Mouse (Mus musculus) liver, embryonic 14.5 days (tissue): ENCODE measurements at regions not wholly inside any gene's neighbourhood (a gene's known extent, or its start where the extent isn't known, plus 50 kb on each side); places are given as distances from the start of the nearest gene placed in this dataset.

Source experiments
- ATAC-seq: fragments of 200-750 bp; cut with Nextera tagmentation; 2 replicates; pipeline ENCODE4 v1.8.0; 2017; ENCODE audit warnings: moderate number of reproducible peaks, mild to moderate bottlenecking, moderate library complexity; ENCODE audit not compliant: insufficient read depth
- DNase-seq, 3 experiments: peaks; one replicate each; pipeline ENCODE4 v3.0.0-alpha.2; 2012 to 2013; ENCODE audit warnings: low read depth in 3 of 3, low spot score in 3 of 3
- H3K27ac ChIP-seq: fragments of 300-500 bp; sonication (generic); 2 replicates; pipeline ENCODE4 v1.5.1; 2014; ENCODE audit warnings: moderate library complexity, mild to moderate bottlenecking, control low read depth, inconsistent platforms
- H3K27me3 ChIP-seq: fragments of 300-500 bp; sonication (generic); 2 replicates; pipeline ENCODE4 v1.6.1; 2014; ENCODE audit warnings: mild to moderate bottlenecking, low read length, moderate library complexity; ENCODE audit not compliant: control insufficient read depth, insufficient read depth
- H3K36me3 ChIP-seq: fragments of 300-500 bp; sonication (generic); replicated peaks from 2 replicates; pipeline ENCODE4 v1.6.1; 2014; ENCODE audit warnings: low read depth; ENCODE audit not compliant: control insufficient read depth, insufficient read depth
- H3K4me1 ChIP-seq, 2 experiments: fragments of 200-500 bp in 1 of 2; fragments of 300-500 bp in 1 of 2; sonication (generic) in 1 of 2; replicated peaks; 2 replicates each; pipeline ENCODE4 v1.6.1; 2012 to 2014; ENCODE audit warnings: antibody characterized with exemption in 1 of 2, inconsistent platforms in 1 of 2, low read length in 1 of 2; ENCODE audit not compliant: control insufficient read depth in 2 of 2, insufficient read depth in 2 of 2
- H3K4me2 ChIP-seq: fragments of 300-500 bp; sonication (generic); 2 replicates; pipeline ENCODE4 v1.6.1; 2014; ENCODE audit warnings: low read depth, mild to moderate bottlenecking, control low read depth, moderate library complexity
- H3K4me3 ChIP-seq, 2 experiments: fragments of 200-500 bp in 1 of 2; fragments of 300-500 bp in 1 of 2; sonication (generic) in 1 of 2; 2 replicates each; pipeline ENCODE4 v1.5.1; 2012 to 2014; ENCODE audit warnings: low read depth in 2 of 2, low read length in 2 of 2, mild to moderate bottlenecking in 2 of 2, control low read depth in 1 of 2, inconsistent platforms in 1 of 2, moderate library complexity in 1 of 2; ENCODE audit not compliant: insufficient read depth in 1 of 2
- H3K9ac ChIP-seq: fragments of 300-500 bp; sonication (generic); replicated peaks from 2 replicates; pipeline ENCODE4 v1.6.1; 2014; ENCODE audit warnings: mild to moderate bottlenecking, control low read depth, moderate library complexity
- H3K9me3 ChIP-seq: fragments of 300-500 bp; sonication (generic); 2 replicates; pipeline ENCODE4 v1.6.1; 2016; ENCODE audit warnings: low read length, mixed read lengths; ENCODE audit not compliant: control insufficient read depth
- CTCF ChIP-seq: IDR thresholded peaks from 2 replicates; pipeline ENCODE4 v1.5.1; 2016; ENCODE audit warnings: antibody characterized with exemption, low read depth, control low read depth
- EP300 ChIP-seq: IDR thresholded peaks from 2 replicates; pipeline ENCODE4 v1.6.1; 2016; ENCODE audit warnings: antibody characterized with exemption, low read depth
- WGBS: fragments of 180-500 bp; shearing (Covaris S2); extraction: QIAGEN DNeasy Blood & Tissue Kit; methylation state at CpG from one replicate; pipeline ENCODE4 v1.1.7; 2014; ENCODE audit not compliant: insufficient replicate concordance; 5-methylcytosine and 5-hydroxymethylcytosine counted together

DNA sequence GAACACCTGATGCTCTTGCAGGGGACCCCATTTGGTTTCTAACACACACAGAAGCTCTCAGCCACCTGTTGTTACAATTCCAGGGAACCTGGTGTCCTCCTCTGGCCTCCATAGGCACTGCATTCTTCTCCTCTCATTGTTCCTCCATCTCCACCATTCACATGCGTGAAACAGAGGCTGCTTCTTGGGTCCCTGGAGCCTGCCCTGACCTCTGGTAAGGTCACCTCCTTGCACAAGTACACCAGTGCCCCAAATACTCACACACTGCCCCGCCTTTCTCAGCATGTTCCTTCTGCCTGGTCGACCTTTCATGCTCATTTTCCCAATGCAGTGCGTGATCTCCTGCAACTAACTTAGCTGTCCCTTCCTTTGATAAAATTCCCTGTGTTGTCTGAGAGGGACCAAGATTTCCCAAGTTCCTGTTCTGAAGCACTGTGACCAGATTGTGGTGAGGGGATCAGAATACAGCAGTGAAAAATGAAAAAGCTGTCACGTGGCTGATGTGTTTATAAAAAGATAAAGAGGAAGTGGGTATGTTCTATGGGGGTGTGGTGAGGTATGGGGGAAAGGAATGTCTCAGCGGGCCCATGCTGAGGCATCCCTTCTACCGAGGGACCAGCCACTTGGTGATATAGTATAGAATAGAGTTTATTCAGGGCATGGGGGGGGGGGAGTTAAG, 61.0 kb upstream of the Kl start:
- DNase-seq (no peak), ATAC-seq (no peak)
- no peaks in the 10 kb centered on the region for H3K9me3 ChIP-seq
- no peak overlapping the region for H3K4me3 ChIP-seq
- H3K27ac ChIP-seq: no peak overlapping the region
- no peaks in the 10 kb centered on the region for H3K4me1 ChIP-seq
- H3K27me3 ChIP-seq: no peaks in the 10 kb centered on the region
- no peak overlapping the region for H3K4me2 ChIP-seq
- no peaks in the 10 kb centered on the region for H3K36me3 ChIP-seq
- H3K9ac ChIP-seq: no peak overlapping the region
- WGBS: 43% methylated on average over 7 of the region's 7 CpGs
- TF ChIP-seq EP300 (no peak), CTCF (no peak)

GRCm38 (mm10) chr5:150894049-150894738, 58.2 kb upstream of the Kl start:
- TF ChIP-seq EP300 (no peak), CTCF (no peak)
- H3K27me3 ChIP-seq: no peaks in the 10 kb centered on the region
- H3K9ac ChIP-seq: no peak overlapping the region
- H3K4me3 ChIP-seq: no peak overlapping the region
- H3K4me2 ChIP-seq: no peak overlapping the region
- no peaks in the 10 kb centered on the region for H3K36me3 ChIP-seq
- WGBS: 40% methylated on average over 3 of the region's 3 CpGs
- no peaks in the 10 kb centered on the region for H3K4me1 ChIP-seq
- DNase-seq (no peak), ATAC-seq (no peak)
- H3K27ac ChIP-seq: no peak overlapping the region
- H3K9me3 ChIP-seq: no peaks in the 10 kb centered on the region

DNA sequence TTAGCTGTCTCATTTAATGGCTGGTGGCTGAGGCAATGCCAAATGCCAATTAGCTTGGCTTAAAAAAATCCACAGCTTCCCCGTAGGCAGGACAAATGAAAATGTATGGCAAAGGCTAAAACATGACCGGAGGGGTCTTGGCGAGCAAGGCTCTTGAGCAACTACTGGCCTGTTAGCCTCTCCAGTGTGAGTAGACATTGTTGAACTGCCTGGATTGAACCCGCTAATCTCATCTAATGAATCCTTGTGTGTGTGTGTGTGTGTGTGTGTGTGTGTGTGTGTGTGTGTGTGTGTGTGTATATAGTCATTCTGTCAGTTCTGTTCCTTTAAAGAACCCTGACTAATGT, 57.7 kb upstream of the Kl start:
- H3K4me2 ChIP-seq: no peak overlapping the region
- no peak overlapping the region for H3K9ac ChIP-seq
- no peaks in the 10 kb centered on the region for H3K27me3 ChIP-seq
- no peaks in the 10 kb centered on the region for H3K9me3 ChIP-seq
- no peaks in the 10 kb centered on the region for H3K36me3 ChIP-seq
- H3K4me3 ChIP-seq: no peak overlapping the region
- H3K4me1 ChIP-seq: no peaks in the 10 kb centered on the region
- DNase-seq (no peak), ATAC-seq (no peak)
- no peak overlapping the region for H3K27ac ChIP-seq
- TF ChIP-seq CTCF (no peak), EP300 (no peak)
- 77% methylated on average over 4 of the region's 4 CpGs for WGBS

- H3K27ac ChIP-seq: no peak overlapping the region
- H3K27me3 ChIP-seq: no peaks in the 10 kb centered on the region
- WGBS: 49% methylated on average over 3 of the region's 3 CpGs
- DNase-seq (no peak), ATAC-seq (no peak)
- TF ChIP-seq EP300 (no peak), CTCF (no peak)
- H3K4me1 ChIP-seq: no peaks in the 10 kb centered on the region
- H3K4me3 ChIP-seq: no peak overlapping the region
- H3K36me3 ChIP-seq: no peaks in the 10 kb centered on the region
- no peak overlapping the region for H3K9ac ChIP-seq
- H3K9me3 ChIP-seq: no peaks in the 10 kb centered on the region
- no peak overlapping the region for H3K4me2 ChIP-seq
These were observed 50.7 kb upstream of the Kl start for GRCm38 (mm10) chr5:150901661-150902060.
